Mouse (Mus musculus): ENCODE measurements around the gene Sat2. TPM values are rescaled to one million over a fixed set of nuclear protein-coding genes. Genes with fewer than 3 reads are reported as not detected.

Sat2 gene
- polyA plus RNA-seq, 1 experiment from 2014 or later, result 18.3 TPM

GRCm38 (mm10) chr11:69580572-69581146, 41.2 kb upstream of the Sat2 start:
- Histone ChIP-seq H3K4me2 (peak overlapping the region; percentile 63), H3K27me3 (ENCODE audit: insufficient read depth, low read length) (no peaks in the 10 kb centered on the region), H3K9me3 (ENCODE audit: low read depth, low read length) (no peaks in the 10 kb centered on the region), H3K9ac (peak overlapping the region; percentile 76), H3K36me3 (ENCODE audit: insufficient read depth) (peaks cover 29% of the 10 kb centered on the region), H3K4me3 (ENCODE audit: low read depth, low read length) (peak overlapping the region; percentile 84), H3K27ac (ENCODE audit: low read depth) (peak overlapping the region; percentile 91), H3K4me1 (ENCODE audit: insufficient read depth) (peaks cover 11% of the 10 kb centered on the region)
- TF ChIP-seq CTCF (IDR thresholded peaks at IDR 0.05; ENCODE audit: low read depth), result no peak
- WGBS, result under 1% methylated on average over 25 of the region's 25 CpGs
- DNase-seq (peak; percentile 34), ATAC-seq (ENCODE audit: insufficient read depth) (peak; percentile 4; the same call in 1 of the 2 replicates)

GRCm38 (mm10) chr11:69581147-69581688, 40.6 kb upstream of the Sat2 start:
- Histone ChIP-seq H3K9me3 (ENCODE audit: low read depth, low read length) (no peaks in the 10 kb centered on the region), H3K27me3 (ENCODE audit: insufficient read depth, low read length) (no peaks in the 10 kb centered on the region), H3K27ac (ENCODE audit: low read depth) (peak overlapping the region; percentile 91), H3K4me2 (peak overlapping the region; percentile 63), H3K4me3 (ENCODE audit: low read depth, low read length) (peak overlapping the region; percentile 84), H3K9ac (peak overlapping the region; percentile 76), H3K4me1 (ENCODE audit: insufficient read depth) (peaks cover 11% of the 10 kb centered on the region), H3K36me3 (ENCODE audit: insufficient read depth) (peaks cover 27% of the 10 kb centered on the region)
- no peak for TF ChIP-seq CTCF (IDR thresholded peaks at IDR 0.05; ENCODE audit: low read depth)
- under 1% methylated on average over 36 of the region's 36 CpGs for WGBS
- DNase-seq (peak; percentile 97), ATAC-seq (ENCODE audit: insufficient read depth) (peak; percentile 82)

DNA sequence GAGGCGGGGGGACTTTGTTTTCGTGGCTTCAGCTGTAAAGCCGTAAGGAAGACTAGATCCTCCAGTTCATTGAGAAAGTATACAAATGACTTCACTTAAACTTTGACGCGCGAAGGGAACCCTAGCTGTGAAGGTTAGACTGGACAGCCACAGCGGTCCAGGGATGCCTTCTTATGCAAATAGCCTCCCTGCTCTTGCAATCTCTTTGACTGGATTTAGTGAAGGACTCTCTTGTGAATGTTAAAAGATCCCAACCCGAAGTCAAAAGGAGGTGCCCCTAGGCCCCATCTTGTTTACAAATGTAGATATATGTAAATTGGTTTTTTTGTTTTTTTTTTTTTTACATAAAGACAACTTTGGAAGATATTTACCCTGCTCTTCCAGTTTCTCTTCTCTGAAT, 40.0 kb upstream of the Sat2 start:
- TF ChIP-seq CTCF (IDR thresholded peaks at IDR 0.05; ENCODE audit: low read depth), result no peak
- Histone ChIP-seq H3K4me1 (ENCODE audit: insufficient read depth) (peaks cover 11% of the 10 kb centered on the region), H3K27ac (ENCODE audit: low read depth) (peak overlapping the region; percentile 91), H3K27me3 (ENCODE audit: insufficient read depth, low read length) (no peaks in the 10 kb centered on the region), H3K4me3 (ENCODE audit: low read depth, low read length) (peak overlapping the region; percentile 84), H3K36me3 (ENCODE audit: insufficient read depth) (peaks cover 26% of the 10 kb centered on the region), H3K9me3 (ENCODE audit: low read depth, low read length) (no peaks in the 10 kb centered on the region), H3K9ac (peak overlapping the region; percentile 76), H3K4me2 (peak overlapping the region; percentile 63)
- 2% methylated on average over 8 of the region's 8 CpGs for WGBS
- ATAC-seq (ENCODE audit: insufficient read depth) (no peak), DNase-seq (peak; percentile 53)

DNA sequence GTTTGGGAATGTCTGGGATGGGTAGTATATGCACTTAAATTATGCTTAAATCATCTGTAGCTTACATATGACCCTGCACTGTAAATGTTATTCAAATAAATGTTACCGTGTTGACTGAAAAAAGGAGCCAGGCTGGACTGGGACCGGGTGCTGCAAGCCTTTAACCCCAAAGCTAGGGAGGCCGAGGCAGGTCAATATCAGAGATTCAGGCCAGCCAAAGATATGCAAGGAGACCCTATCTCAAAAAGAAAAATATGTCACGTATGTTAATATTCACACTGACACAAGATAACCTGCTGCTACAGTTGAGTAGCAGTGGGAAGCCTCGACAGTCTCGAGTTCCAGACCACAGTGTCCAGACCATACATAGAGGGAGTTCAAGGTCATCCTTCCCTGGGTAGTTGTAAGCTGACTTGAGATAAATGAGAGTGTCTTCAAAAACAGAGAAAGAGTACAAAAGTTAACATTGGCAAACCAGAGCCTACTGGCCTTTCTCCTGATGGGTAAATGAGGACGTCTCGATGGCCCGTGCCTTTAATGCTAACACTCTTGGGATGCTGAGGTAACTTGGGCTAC, 39.5 kb upstream of the Sat2 start:
- H3K9me3 ChIP-seq (ENCODE audit: low read depth, low read length), result no peaks in the 10 kb centered on the region
- peaks cover 27% of the 10 kb centered on the region for H3K36me3 ChIP-seq (ENCODE audit: insufficient read depth)
- no peaks in the 10 kb centered on the region for H3K27me3 ChIP-seq (ENCODE audit: insufficient read depth, low read length)
- peak overlapping the region; percentile 63 for H3K4me2 ChIP-seq
- DNase-seq (no peak), ATAC-seq (ENCODE audit: insufficient read depth) (no peak)
- no peak for TF ChIP-seq CTCF (IDR thresholded peaks at IDR 0.05; ENCODE audit: low read depth)
- peak overlapping the region; percentile 84 for H3K4me3 ChIP-seq (ENCODE audit: low read depth, low read length)
- 57% methylated on average over 9 of the region's 9 CpGs for WGBS
- H3K9ac ChIP-seq, result peak overlapping the region; percentile 76
- no peak overlapping the region; the same call in 1 of the 2 replicates for H3K27ac ChIP-seq (ENCODE audit: low read depth)
- peaks cover 11% of the 10 kb centered on the region for H3K4me1 ChIP-seq (ENCODE audit: insufficient read depth)

- no peaks in the 10 kb centered on the region for H3K27me3 ChIP-seq (ENCODE audit: insufficient read depth, low read length)
- H3K9me3 ChIP-seq (ENCODE audit: low read depth, low read length), result no peaks in the 10 kb centered on the region
- ATAC-seq (ENCODE audit: insufficient read depth) (no peak), DNase-seq (no peak)
- TF ChIP-seq CTCF (IDR thresholded peaks at IDR 0.05; ENCODE audit: low read depth), result no peak
- WGBS, result 80% methylated on average over 7 of the region's 7 CpGs
- H3K36me3 ChIP-seq (ENCODE audit: insufficient read depth), result peaks cover 44% of the 10 kb centered on the region
- peaks cover 4% of the 10 kb centered on the region; the same call in 1 of the 2 replicates for H3K4me1 ChIP-seq (ENCODE audit: insufficient read depth)
- no peak overlapping the region for H3K4me3 ChIP-seq (ENCODE audit: low read depth, low read length)
- no peak overlapping the region for H3K9ac ChIP-seq
- H3K27ac ChIP-seq (ENCODE audit: low read depth), result no peak overlapping the region
- H3K4me2 ChIP-seq, result no peak overlapping the region
Observed at GRCm38 (mm10) chr11:69584008-69584407, 37.8 kb upstream of the Sat2 start.

- WGBS, result 94% methylated on average over 13 of the region's 13 CpGs
Observed at GRCm38 (mm10) chr11:69584937-69585336, 36.9 kb upstream of the Sat2 start.

GRCm38 (mm10) chr11:69585718-69586325, 36.0 kb upstream of the Sat2 start:
- WGBS, result 71% methylated on average over 7 of the region's 7 CpGs
- H3K27me3 ChIP-seq (ENCODE audit: insufficient read depth, low read length), result no peaks in the 10 kb centered on the region
- no peak for TF ChIP-seq CTCF (IDR thresholded peaks at IDR 0.05; ENCODE audit: low read depth)
- H3K9ac ChIP-seq, result no peak overlapping the region
- H3K4me1 ChIP-seq (ENCODE audit: insufficient read depth), result peaks cover 4% of the 10 kb centered on the region; the same call in 1 of the 2 replicates
- peaks cover 62% of the 10 kb centered on the region for H3K36me3 ChIP-seq (ENCODE audit: insufficient read depth)
- H3K4me2 ChIP-seq, result no peak overlapping the region
- H3K27ac ChIP-seq (ENCODE audit: low read depth), result no peak overlapping the region
- no peak for DNase-seq
- no peak for ATAC-seq (ENCODE audit: insufficient read depth)
- no peaks in the 10 kb centered on the region for H3K9me3 ChIP-seq (ENCODE audit: low read depth, low read length)
- no peak overlapping the region for H3K4me3 ChIP-seq (ENCODE audit: low read depth, low read length)

More at GRCm38 (mm10) chr11:69584937-69585336, 36.9 kb upstream of the Sat2 start:
- no peak overlapping the region for H3K27ac ChIP-seq (ENCODE audit: low read depth)
- H3K9me3 ChIP-seq (ENCODE audit: low read depth, low read length), result no peaks in the 10 kb centered on the region
- no peak overlapping the region for H3K4me3 ChIP-seq (ENCODE audit: low read depth, low read length)
- no peak for ATAC-seq (ENCODE audit: insufficient read depth)
- no peak for DNase-seq
- H3K9ac ChIP-seq, result no peak overlapping the region
- no peaks in the 10 kb centered on the region for H3K27me3 ChIP-seq (ENCODE audit: insufficient read depth, low read length)
- peaks cover 53% of the 10 kb centered on the region for H3K36me3 ChIP-seq (ENCODE audit: insufficient read depth)
- no peak for TF ChIP-seq CTCF (IDR thresholded peaks at IDR 0.05; ENCODE audit: low read depth)
- H3K4me1 ChIP-seq (ENCODE audit: insufficient read depth), result peaks cover 4% of the 10 kb centered on the region; the same call in 1 of the 2 replicates
- no peak overlapping the region for H3K4me2 ChIP-seq
